Mouse (Mus musculus) kidney, adult 11 months (tissue): ENCODE results near the gene Timm17a.

ENCODE experiments used
- DNase-seq: peaks from one replicate; pipeline ENCODE4 v3.0.0; 2022

Timm17a gene

GRCm38 (mm10) chr1:135271371-135271770 is 42.2 kb downstream of the Timm17a start:
- no peak for DNase-seq

- no peak for DNase-seq
Observed at GRCm38 (mm10) chr1:135267663-135268446, 45.7 kb downstream of the Timm17a start.

- peak; percentile 61 for DNase-seq
Observed at GRCm38 (mm10) chr1:135265834-135266233, 47.7 kb downstream of the Timm17a start.

- DNase-seq = no peak
Observed at GRCm38 (mm10) chr1:135263316-135263715, 50.3 kb downstream of the Timm17a start.

GRCm38 (mm10) chr1:135262329-135262728 is 51.2 kb downstream of the Timm17a start:
- DNase-seq = no peak

- peak; percentile 56 for DNase-seq
Observed at GRCm38 (mm10) chr1:135260931-135261330, 52.6 kb downstream of the Timm17a start.

GRCm38 (mm10) chr1:135259128-135259436 is 54.5 kb downstream of the Timm17a start:
- peak; percentile 79 for DNase-seq

- DNase-seq = peak; percentile 98
Observed at GRCm38 (mm10) chr1:135258380-135259127, 55.0 kb downstream of the Timm17a start, which contains the start of gene Elf3. Elf3 (minus strand) TSS chr1:135258568.

- DNase-seq = peak; percentile 72
Observed at GRCm38 (mm10) chr1:135256299-135256698, 57.3 kb downstream of the Timm17a start.

GRCm38 (mm10) chr1:135252854-135253253 is 60.7 kb downstream of the Timm17a start:
- no peak for DNase-seq

GRCm38 (mm10) chr1:135251405-135251804 is 62.2 kb downstream of the Timm17a start:
- DNase-seq = no peak

- DNase-seq = no peak
Observed at GRCm38 (mm10) chr1:135250706-135251105, 62.9 kb downstream of the Timm17a start.

- peak; percentile 94 for DNase-seq
Observed at GRCm38 (mm10) chr1:135248434-135248850, 65.1 kb downstream of the Timm17a start.
